Mouse (Mus musculus) urinary bladder, postnatal 25 days (tissue): ENCODE results near the gene Siah3.

ENCODE experiments used
- DNase-seq: peaks from one replicate; pipeline ENCODE4 v3.0.0; 2022; ENCODE audit warnings: low spot score

The Siah3 gene

DNA sequence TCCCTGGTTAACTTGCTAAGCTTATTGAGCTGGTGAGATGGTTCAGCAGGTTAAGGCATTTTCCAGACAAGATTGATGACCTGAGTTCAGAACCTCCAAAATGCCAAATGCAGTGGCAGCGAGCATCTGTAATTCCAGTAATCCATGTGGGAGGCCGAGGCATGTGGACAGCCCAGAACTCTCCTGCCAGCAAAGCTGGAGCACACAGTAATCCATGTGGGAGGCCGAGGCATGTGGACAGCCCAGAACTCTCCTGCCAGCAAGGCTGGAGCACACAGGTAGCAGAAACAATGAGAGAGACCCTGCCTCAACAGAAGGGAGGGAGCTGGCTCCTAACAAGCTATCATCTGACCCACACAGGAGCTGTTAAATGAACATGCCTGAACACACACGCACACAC, 13.2 kb downstream of the Siah3 start:
- DNase-seq, result no peak

DNA sequence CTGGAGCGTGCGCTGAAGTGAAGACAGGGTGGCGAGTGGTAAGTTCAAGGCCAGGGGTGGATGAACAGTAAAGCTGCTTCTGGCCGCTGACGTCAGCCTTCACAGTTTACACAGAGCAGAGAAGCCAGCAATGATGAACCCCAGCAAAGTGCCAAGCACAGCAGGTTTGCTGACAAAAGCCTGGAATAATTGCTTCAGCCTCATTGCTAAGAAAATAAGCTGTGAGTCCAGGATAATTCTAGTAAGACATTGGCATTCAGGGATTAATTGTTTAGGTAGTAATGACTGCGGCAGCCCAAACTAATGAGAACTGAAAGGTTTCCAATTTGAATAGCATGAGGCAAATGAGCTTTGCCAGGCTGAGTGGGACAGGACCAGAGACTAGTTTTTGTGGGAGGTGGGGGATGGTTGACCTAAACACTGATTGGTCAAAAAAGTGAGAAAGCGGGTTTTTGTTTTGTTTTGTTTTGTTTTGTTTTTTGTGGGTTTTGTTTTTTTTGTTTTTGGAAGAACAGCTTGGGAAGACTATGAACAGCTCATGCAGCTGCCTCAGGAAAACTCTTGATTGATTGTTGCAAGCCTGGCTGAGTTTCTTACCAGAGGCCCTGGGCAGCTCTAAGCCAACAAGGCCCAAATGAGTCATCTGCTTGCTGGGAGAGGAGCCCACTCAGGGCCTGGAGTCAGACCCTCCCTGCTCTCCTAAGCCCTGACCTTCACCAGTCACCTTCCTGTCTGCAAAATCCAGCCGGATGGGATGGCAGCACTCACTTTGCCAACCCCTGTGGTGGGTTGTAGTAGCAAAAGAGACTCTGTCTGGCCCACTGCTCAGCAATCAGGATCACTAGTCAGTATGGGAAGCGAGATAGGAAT, 17.5 kb downstream of the Siah3 start:
- no peak for DNase-seq

DNA sequence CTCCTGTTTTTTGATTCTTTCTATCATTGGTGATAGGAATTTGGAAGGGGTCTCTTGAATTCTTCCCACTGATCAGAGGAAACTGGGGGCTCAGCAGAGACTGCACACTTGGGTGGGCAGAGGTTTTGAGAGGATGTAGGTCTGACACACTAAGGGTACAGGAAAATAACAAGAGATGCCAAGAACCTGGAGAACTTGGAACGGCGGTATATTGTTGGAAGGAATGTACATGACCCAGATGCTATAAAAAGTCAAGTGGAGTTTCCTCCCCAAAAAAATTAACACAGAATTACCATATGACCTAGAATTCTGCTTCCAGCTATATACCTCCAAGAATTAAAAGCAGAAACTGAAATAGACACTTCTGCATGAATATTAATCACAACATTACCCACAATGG, 20.1 kb downstream of the Siah3 start:
- DNase-seq, result no peak

DNA sequence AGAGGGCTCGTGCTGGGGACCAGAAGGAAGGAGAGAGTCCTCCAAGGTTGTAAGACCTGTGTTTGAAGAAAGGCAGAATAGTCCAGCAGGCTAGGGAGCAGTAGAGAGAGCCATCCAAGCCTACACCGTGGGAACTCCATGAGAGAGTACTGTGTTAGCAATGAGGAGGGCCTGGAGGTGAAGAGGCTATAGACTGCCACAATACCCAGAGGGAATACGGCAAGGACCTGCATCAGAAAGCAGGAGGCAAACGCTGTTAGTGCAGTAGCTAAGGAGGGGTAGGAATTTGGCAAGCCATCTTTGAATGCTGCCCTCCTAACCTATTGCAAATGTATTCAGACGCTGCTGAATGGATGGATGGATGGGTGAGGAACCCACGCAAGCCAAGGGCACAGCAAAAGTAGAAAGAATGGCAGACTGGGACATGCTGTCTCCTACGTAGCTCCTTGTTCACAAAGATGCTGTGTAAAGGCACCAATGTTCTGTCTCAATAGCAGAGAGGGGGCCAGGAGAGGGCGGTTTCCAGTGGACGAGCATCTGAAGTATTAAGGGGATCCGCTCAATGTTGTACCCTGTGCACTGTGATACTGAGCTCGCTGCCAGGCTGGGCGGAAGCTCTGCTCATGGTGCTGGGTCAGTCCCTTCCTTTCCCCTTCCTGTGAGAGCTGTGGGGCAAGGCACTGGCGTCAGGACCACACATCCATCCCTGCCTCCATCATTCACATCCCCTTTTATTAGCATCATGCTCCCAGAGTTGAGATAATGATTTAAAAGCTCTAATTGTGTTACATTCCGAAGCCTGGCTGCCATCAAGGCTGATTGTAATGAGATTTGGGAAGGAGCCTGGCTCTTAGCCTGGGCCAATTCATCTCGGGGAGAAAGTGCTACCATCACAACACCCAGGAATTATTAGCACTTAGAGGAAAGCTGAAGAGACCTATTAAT, 26.7 kb downstream of the Siah3 start:
- DNase-seq, result no peak

DNA sequence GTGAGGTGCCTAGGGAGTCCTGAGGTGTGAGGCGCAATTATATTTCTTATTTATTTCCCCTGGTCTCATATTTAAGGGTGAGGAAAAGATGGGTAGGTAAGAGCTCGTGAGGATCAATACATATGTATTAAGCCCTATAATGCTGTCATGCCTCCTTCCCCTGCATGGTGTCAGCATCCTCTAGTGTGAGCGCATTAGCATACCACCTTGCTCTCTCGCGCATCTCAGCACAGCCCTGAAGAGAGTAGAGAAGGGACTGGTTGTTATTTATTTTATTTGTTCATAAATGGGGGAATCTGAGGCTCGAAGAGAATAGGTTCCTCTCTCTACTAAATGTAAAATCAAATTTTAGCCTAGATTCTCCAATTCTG, 27.4 kb downstream of the Siah3 start:
- no peak for DNase-seq

DNA sequence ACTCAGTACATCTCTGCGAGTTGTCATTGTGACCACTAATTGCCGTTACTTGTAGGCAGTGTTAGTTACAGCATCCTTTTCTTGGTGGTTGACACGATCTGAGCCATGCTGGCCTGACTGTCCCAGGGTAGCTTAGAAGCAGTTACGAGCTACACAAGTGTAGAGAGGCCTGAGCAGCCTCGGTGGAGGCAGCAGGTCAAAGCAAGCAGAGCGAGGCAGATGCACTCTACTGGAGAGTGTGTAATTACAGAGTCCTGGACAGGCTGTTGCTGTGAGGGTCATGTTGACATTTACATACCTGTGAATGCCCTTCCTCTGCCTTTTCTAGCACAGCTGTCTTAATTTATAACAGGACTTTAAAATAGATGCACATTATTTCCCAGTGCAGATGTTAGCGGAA, 32.1 kb downstream of the Siah3 start:
- no peak for DNase-seq

DNA sequence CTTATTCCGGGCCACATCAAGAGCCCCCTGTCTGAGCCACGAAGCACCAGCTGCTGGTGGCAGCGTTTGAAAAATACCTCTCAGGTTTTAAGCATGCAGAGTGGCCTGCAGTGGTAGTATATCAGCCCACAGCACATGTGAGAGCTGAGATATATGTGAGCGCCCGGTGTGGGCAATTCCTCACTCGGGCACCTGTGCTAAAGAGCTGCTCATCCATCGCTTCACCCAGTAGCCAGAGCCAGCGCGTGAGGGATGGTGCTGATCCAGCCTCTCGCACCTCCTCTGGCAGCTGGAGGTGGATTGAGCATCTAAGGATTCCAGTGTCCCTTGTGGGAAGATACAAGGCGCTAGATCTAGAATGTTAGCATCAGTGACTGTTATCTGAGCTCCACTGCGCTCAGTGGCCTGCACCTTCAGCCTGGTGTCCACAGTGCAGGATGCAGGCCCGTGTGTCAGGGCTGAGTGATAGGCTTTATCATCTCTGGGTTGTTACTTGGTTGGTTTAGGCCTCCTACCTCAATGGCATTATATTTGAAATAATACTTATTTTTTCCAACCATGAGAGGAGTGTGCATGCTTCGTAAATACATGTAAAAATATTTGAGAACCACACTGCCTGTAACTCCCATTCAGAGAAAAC, 37.9 kb downstream of the Siah3 start:
- DNase-seq, result no peak

DNA sequence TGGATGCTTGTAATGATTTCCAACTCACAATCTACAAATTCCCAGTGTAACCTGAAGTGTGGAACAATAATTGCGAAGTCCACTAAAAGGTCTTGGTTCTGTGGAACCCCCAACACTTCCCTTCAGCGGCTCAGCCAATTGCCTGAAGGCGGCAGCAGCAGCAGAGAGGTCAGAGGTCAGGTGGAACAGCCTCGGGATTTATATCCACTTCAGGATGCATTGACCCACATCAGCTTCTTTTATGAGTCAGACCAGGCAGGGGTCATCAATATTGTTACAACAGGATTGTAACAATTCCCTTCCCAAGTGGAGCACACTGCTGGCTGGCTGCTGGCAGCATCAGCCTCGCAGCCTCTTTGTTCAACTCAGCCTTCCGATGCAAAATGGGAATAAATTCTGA, 39.1 kb downstream of the Siah3 start:
- DNase-seq, result no peak

DNA sequence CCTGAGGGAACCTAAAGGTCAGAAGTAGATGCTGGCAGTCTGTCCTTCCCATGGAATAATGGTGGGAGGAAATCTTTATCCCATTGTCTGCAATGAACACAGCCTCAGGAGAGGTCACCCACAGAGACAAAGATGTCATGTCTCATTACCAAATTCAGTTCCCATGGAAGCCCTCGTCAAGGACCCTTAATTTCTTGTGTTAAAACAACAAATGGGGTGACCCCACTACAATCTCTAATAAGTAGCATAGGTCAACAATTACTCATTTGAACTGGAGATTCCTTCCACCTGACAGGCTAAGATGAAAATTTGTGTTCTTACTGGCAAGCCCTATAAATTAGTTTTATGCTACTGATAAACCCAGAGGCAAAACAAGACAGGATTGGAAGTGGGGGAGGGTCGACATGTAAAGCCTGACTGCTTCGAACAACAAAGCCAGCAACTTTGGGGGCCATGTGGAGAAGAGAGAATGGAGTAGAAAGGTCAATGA, 45.8 kb downstream of the Siah3 start:
- no peak for DNase-seq

DNA sequence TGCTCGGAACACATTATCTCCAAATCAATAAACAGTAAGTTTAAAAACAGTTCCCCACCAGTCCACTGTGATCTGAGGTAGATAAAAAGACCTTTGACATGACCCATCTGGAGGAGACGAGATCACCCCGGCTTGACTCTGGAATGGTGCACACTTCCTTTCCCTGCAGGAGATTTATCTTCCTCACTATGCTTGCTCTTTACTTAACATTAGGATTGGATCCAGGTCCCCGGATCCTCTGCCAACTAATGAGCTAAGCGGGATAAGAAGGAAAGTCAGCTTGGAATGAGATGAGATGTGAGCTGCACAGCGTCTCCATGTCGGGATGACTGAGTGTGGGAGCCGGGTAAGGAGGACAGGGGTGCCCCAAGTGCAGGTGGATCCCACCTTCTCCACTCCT, 46.7 kb downstream of the Siah3 start:
- peak; percentile 12 for DNase-seq

DNA sequence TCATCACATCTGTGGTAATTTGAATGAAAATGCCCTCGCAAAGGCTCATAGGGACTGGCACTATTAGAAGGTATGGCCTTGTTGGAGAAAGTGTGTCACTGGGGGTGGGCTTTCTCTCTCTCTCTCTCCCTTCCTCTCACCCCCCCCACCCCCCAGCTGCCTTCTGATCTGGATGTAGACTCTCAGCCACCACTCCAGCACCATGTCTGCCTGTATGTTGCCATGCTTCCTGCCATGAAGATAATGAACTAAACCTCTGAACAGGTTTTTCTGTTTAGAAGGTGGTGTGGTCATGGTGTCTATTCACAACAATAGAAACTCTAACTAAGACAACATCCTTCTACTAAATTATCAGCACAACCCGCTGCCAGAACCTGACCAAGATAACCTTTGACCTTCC, 48.5 kb downstream of the Siah3 start:
- no peak for DNase-seq

DNA sequence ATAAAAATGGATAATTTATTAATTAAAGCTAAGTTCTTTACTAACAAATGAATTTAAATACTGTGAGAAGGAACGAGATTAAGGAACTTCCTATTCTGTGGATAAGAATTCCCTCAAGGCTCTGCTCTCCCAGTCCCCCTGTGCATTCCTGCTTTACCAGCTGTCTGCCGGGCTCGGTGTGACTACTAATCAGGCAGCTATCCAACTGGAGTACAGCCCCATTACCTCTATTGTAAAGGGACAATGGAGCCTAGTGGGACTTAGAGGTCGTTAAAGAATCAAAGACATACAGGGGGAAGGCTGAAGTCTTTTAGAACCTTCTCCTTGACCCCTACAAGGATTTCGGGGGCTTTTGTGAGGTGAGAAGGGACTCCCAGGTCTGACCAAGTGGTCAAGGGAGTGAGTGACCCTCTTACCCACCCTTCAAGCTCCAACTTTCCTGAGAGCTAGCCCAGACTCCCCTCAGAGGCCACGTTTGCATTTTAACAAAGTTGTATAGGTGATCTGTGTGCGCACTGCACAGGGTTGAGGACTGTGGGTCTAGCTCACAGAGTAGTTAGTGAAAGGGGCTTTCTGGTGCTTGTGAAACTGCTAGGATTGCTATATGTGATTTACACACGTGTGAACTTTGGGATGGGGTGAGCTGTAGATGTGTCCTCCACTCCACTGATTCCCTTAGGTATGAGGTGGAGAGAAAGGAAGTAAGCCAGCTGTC, 49.5 kb downstream of the Siah3 start:
- no peak for DNase-seq

DNA sequence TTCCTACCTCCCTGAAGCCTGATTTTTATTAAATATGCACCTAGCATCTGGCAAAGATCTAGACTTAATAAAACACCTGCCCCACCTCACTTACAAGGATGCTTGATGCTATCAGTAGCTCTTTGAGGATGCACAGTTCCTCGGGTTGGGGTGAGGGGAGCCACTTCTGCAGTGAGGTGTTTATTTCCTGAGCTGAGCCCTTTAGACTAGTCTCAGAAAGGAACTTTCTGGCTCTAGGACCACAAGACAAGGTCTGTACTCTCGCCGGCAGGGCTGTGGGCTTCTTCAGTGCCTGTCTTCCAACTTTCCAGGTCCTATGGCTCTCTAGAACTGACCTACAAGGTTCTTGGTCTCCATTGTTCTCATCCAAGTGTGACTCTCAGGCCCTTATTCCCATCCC, 50.5 kb downstream of the Siah3 start:
- DNase-seq, result no peak

DNA sequence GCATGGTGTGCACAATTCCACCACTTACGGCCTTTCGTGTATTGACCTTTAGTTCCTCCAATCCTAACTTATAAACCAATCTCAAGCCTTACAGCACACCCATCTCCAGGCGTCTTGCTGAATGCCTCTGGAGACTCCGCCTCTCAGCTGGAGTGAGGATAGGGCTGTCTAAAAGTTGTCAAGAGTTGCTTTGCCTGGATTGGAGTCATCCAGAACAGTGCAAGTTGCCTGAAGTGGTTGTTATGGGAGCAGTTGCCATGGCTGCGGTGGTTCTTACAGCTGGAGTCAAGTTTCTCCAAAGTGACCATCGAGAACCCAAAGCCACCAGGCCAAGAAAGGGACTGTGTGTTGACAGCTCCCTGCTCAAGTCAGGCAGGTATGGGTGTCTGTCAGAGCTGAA, 54.3 kb downstream of the Siah3 start:
- no peak for DNase-seq

DNA sequence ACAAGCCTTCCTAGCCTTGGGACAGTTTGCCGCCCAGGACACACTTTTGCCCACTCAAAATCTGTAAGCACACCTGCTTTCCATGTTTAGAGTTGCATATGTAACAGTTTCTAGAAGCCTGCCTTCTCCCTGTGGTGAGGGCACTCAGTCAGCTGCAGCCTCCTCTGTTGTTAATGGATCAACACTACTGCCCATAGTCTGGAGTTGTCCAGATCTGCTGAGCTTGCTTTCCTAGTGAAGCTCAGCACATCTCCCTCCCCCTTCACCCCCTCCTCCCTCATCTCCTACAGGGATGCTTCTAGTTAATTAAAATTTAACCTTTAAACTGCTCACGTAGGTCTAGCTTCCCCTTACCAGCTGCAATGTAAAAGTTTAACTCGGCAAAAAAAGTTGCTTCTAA, 57.2 kb downstream of the Siah3 start:
- DNase-seq, result no peak

DNA sequence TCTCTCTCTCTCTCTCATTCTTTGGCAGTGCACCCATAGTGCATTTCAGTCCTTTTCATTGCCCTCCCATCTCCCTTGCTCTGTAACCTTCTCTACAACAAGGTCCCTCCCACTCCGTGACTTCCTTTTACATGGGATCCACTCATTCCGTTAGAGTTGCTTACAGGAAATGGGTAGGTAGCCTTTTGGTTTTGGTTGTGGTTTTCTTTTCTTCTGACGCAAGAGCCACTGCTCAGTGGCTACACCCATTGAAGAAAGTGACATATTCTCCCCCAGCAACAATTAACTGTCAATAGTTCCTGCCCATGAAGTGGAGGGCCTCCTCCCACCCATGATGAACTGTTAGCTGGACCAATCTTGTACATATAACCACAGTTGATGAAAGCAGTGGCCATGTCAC, 60.4 kb downstream of the Siah3 start:
- DNase-seq, result no peak

DNA sequence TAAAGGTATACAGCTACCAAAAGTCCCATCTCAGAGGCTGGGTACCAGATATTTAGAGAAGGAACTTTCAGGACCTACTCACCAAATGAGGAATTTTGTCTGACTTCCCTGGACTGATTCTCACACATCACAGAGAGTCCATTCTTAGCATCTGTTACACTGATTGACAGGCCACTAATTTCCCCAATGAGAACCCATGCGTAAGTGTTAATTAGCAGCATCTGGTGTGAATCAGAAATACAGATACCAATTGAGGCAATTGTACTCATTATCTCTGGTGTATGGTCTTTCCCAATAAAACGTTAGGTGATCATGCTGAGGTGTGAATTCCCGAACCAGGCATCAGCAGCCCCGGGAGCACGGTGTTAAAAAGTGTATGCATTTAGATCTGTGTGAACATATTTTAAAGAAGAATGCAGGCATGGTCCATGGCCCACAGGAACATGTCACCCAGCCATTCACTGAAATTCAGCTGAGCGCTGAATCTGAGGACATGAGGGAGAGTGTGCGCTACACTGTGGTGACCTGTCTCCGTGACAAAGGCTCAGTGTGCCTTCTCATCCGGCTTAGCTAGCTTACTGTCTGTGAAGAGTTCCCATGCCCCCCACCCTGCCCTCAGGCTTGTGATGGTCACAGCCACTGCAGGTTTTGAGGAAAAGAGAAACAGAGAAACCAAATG, 61.3 kb downstream of the Siah3 start:
- no peak for DNase-seq

DNA sequence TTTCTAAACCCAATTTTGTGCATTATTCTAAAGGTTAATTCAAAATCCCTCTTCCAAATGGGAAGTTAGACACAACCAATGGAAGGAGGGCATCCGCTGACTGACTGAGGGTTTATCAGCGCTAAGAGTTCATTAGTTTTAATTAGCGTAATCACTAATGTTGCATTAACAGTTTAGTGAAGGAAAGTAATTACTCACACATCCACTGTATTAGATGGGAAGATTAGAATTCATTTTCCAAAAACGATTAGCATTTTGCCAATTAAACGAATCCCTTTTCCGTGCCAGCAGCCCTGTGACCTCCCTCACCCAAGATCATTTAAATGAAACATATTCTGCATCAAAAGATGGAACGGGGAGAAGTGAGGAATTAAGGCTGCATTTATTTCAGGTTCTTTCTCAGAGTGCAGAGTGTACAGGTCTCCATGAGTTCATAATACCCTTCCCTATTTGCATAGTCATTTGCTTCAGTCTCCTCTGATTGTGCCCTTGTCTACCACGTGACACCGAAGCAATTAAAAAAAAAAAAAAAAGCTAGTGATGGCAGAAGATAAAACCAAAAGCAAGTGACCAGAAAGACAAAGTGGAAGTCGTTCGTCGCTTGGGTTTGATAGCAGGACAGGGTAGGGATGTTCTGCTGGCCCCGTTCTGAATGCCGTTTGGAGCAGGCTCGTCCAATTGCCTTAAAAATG, 62.6 kb downstream of the Siah3 start:
- DNase-seq, result no peak

DNA sequence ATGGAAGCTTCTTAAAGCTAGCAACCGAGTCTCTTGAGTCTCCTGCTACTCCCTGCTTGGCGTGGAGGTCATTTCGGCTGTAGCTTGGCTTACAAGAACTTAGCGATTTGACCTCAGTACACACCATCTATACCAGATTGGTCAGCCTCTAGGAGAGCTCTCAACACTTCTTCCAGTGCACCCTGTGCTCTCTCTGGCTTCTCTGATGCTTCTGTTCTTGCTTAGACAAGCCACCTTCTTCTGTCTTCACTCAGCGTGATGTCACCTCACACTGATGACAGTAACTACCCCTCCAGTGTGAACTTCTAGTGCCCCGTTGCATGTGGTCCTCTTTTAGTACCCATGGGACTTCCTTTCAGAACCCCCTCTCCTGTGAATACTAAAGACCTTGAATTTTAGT, 63.1 kb downstream of the Siah3 start:
- no peak for DNase-seq

DNA sequence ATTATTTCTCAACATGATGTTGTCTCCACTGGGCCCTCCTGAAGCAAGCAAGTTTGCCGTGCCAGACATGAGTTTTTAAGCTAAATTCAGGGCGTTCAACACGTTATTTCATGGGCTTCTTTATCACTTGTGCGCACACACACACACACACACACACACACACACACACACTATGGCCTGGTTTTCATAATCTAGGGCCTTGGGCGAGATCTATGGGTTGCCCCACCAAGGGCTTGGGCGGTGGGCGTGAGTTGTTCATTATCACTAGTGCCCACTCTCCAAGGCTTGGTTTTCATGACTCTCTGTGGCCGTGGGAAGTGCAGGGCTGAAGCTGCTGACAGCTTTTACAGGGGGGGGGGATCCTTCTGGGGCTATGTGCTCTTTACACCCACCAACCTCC, 63.9 kb downstream of the Siah3 start:
- DNase-seq, result no peak

DNA sequence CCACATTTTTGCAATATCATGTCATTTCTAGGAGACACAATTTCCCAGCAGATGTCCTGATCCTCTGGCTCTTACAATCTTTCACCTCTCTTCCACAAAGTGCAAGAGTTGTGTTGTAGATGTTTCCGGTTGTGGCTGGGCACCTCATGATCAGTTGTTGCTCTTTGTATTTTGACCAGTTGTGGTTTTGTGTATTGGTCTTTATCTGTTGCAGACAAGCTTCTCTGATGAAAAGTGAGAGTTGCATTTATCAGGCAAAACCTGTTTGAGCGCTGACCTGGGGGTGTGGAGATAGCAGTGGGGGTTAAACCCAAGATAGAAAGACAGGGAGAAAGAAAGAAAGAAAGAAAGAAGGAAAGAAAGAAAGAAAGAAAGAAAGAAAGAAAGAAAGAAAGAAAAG, 68.9 kb downstream of the Siah3 start:
- DNase-seq, result no peak
